ENCODE assay signal across 26 mouse cellular contexts in genomic region chr14:12802995-12803394, GRCm38 (mm10). TPM values are rescaled to one million over a fixed set of nuclear protein-coding genes. Genes with fewer than 3 reads are reported as not detected.
A peak's percentile ranks its signal among the peaks of the same experiment; 100 is the strongest.
DNase-seq lines count a peak whose midpoint lies in the region; ATAC-seq and TF ChIP-seq lines count a peak whose summit lies in the region.
"Had no signal": no experiment of that assay in that cellular context is flagged by ENCODE, and none has a peak within 500 bp of the region (broad histone marks: within the 10 kb centered on the region; RNA-seq: fewer than 3 reads in every experiment).

No protein-coding gene starts in this region.

- no peaks in the 10 kb centered on the region; the same call in 1 of the 2 replicates for H3K4me1 ChIP-seq in heart, embryonic 10.5 days
- no peaks in the 10 kb centered on the region for H3K4me1 ChIP-seq in heart, adult 2 months (ENCODE audit: control insufficient read depth, insufficient read depth, low read length)
- H3K4me1 ChIP-seq in heart, embryonic 13.5 days, result peaks cover 8% of the 10 kb centered on the region
- H3K4me1 ChIP-seq: embryonic facial prominence, embryonic 13.5 days; limb, embryonic 13.5 days; liver, embryonic 13.5 days; midbrain, embryonic 15.5 days had no signal

- TF ChIP-seq EP300 in heart, adult 2 months (IDR thresholded peaks at IDR 0.05; ENCODE audit: insufficient read depth, low read depth, low read length), result no peak

- H3K36me3 ChIP-seq in heart, embryonic 10.5 days, result no peaks in the 10 kb centered on the region
- H3K36me3 ChIP-seq in heart, adult 2 months (ENCODE audit: control insufficient read depth, insufficient read depth, low read length), result no peaks in the 10 kb centered on the region
- H3K36me3 ChIP-seq in heart, embryonic 13.5 days, result no peaks in the 10 kb centered on the region
- H3K36me3 ChIP-seq in myocyte (ENCODE audit: control insufficient read depth, insufficient read depth), result no peaks in the 10 kb centered on the region
- H3K36me3 ChIP-seq: embryonic facial prominence, embryonic 13.5 days; forebrain, embryonic 15.5 days; G1E; limb, embryonic 13.5 days; liver, embryonic 13.5 days; midbrain, embryonic 15.5 days had no signal

- TF ChIP-seq POLR2A in heart, adult 2 months (IDR thresholded peaks at IDR 0.05; ENCODE audit: insufficient read depth, low read depth, low read length), result no peak
- TF ChIP-seq POLR2A in myocyte (IDR thresholded peaks at IDR 0.05; ENCODE audit: insufficient read length, low read depth), result no peak

- no peaks in the 10 kb centered on the region for H3K9me3 ChIP-seq in heart, embryonic 10.5 days
- H3K9me3 ChIP-seq in heart, embryonic 13.5 days, result no peaks in the 10 kb centered on the region
- H3K9me3 ChIP-seq: embryonic facial prominence, embryonic 13.5 days; forebrain, embryonic 15.5 days; G1E; limb, embryonic 13.5 days; liver, embryonic 13.5 days; midbrain, embryonic 15.5 days had no signal

- H3K27me3 ChIP-seq in heart, embryonic 10.5 days (ENCODE audit: insufficient read depth, poor library complexity, severe bottlenecking), result no peaks in the 10 kb centered on the region
- H3K27me3 ChIP-seq in heart, adult 2 months (ENCODE audit: control insufficient read depth, insufficient read depth, low read length), result no peaks in the 10 kb centered on the region
- H3K27me3 ChIP-seq in heart, embryonic 13.5 days (replicated peaks), result no peaks in the 10 kb centered on the region
- no peaks in the 10 kb centered on the region for H3K27me3 ChIP-seq in myocyte (ENCODE audit: control insufficient read depth, insufficient read depth, insufficient read length)
- H3K27me3 ChIP-seq: embryonic facial prominence, embryonic 13.5 days; forebrain, embryonic 15.5 days; limb, embryonic 13.5 days; liver, embryonic 13.5 days; midbrain, embryonic 15.5 days had no signal

- intact Hi-C loops in heart, adult 2 months (cut with DNase I), result no loop called here

- DNase-seq in heart, embryonic 10.5 days (ENCODE audit: low spot score), result peak; percentile 76
- no peak for DNase-seq in heart, adult 2 months
- DNase-seq in Muller cell, postnatal 12 days (ENCODE audit: inconsistent ontology term), result peak; percentile 36
- DNase-seq in right cerebral cortex, postnatal 36 days (ENCODE audit: low spot score in 2 of 2), result no peak
- no peak for DNase-seq in frontal cortex, adult 2 months (ENCODE audit: extremely low spot score in 1 of 2, low spot score in 1 of 2)
- DNase-seq: cerebellum, adult 9-11 months; gastrocnemius, adult 2 months; kidney, adult 11 months; liver, embryonic 13.5 days; lung, embryonic 14.5 days; lung, postnatal 36 days; retina, postnatal 1 day; right cerebral cortex, postnatal 4 days; thymus, adult 2 months had no signal

- no peak overlapping the region for H3K9ac ChIP-seq in heart, adult 2 months (ENCODE audit: low read depth, low read length)
- no peak overlapping the region for H3K9ac ChIP-seq in heart, embryonic 13.5 days
- H3K9ac ChIP-seq: embryonic facial prominence, embryonic 13.5 days; forebrain, embryonic 15.5 days; limb, embryonic 13.5 days; liver, embryonic 13.5 days; lung, embryonic 14.5 days; midbrain, embryonic 15.5 days had no signal

- H3K4me3 ChIP-seq in heart, embryonic 10.5 days, result no peak overlapping the region
- no peak overlapping the region for H3K4me3 ChIP-seq in heart, adult 2 months
- H3K4me3 ChIP-seq in heart, embryonic 13.5 days, result no peak overlapping the region
- no peak overlapping the region for H3K4me3 ChIP-seq in myocyte
- H3K4me3 ChIP-seq: embryonic facial prominence, embryonic 13.5 days; forebrain, embryonic 15.5 days; gastrocnemius, adult 2 months; limb, embryonic 13.5 days; liver, embryonic 13.5 days; midbrain, embryonic 15.5 days had no signal

- no peak overlapping the region for H3K4me2 ChIP-seq in heart, embryonic 13.5 days
- no peak overlapping the region for H3K4me2 ChIP-seq in myocyte (ENCODE audit: low read depth)
- H3K4me2 ChIP-seq: embryonic facial prominence, embryonic 13.5 days; forebrain, embryonic 15.5 days; limb, embryonic 13.5 days; liver, embryonic 13.5 days; lung, embryonic 14.5 days; midbrain, embryonic 15.5 days had no signal

- TF ChIP-seq CTCF in heart, adult 2 months (IDR thresholded peaks at IDR 0.05), result no peak

- peak overlapping the region; percentile 17; the same call in 1 of the 2 replicates for H3K27ac ChIP-seq in heart, embryonic 10.5 days
- H3K27ac ChIP-seq in heart, adult 2 months, result no peak overlapping the region
- peak overlapping the region; percentile 37 for H3K27ac ChIP-seq in heart, embryonic 13.5 days (replicated peaks)
- H3K27ac ChIP-seq: embryonic facial prominence, embryonic 13.5 days; forebrain, embryonic 15.5 days; gastrocnemius, adult 2 months; kidney, postnatal 0 days; limb, embryonic 13.5 days; liver, embryonic 13.5 days; midbrain, embryonic 15.5 days had no signal

- peak; percentile 54 for ATAC-seq in heart, embryonic 13.5 days (ENCODE audit: extremely low read depth, insufficient number of reproducible peaks, low FRiP score, low TSS enrichment)
- ATAC-seq: CD4-positive, CD25-positive, alpha-beta regulatory T cell, adult 4 months; forebrain, embryonic 15.5 days; hindbrain, embryonic 16.5 days; midbrain, embryonic 15.5 days had no signal

- WGBS in heart, embryonic 10.5 days, result 30% methylated on average over 1 of the region's 1 CpGs
- 32% methylated on average over 1 of the region's 1 CpGs for WGBS in heart, adult 2 months
- WGBS in heart, embryonic 13.5 days, result 24% methylated on average over 1 of the region's 1 CpGs

- H3K79me2 ChIP-seq in heart, adult 2 months (replicated peaks; ENCODE audit: control insufficient read depth, insufficient read depth, low read length), result no peaks in the 10 kb centered on the region
- H3K79me2 ChIP-seq in myocyte (ENCODE audit: control insufficient read depth, insufficient read depth), result no peaks in the 10 kb centered on the region

- no peak overlapping the region for H3ac ChIP-seq in myocyte (ENCODE audit: control insufficient read depth, insufficient read length)

TF ChIP-seq in myocyte, 11 proteins besides CTCF, POLR2A, EP300 and RAD21:
- TF ChIP-seq USF1 (IDR thresholded peaks at IDR 0.05; ENCODE audit: low read depth), result peak; percentile 66
- no peak for TF ChIP-seq E2F4 (IDR thresholded peaks at IDR 0.05; ENCODE audit: insufficient read depth)

RNA-seq across cellular contexts. Expression of gene Cadps, which starts 19.9 kb away (rescaled TPM):
- 0.65 and 1.4 TPM in 2 replicates for polyA plus RNA-seq in heart, embryonic 10.5 days (2016; fragmentation: Nextera tagmentation; extraction: Ambion mirVana)
- total RNA-seq in heart, adult 2 months (2021), result under 1 TPM in 1 of 2 experiments, not detected in 1; 0.09 TPM
- polyA plus RNA-seq in heart, adult 2 months (2012; rRNA removed), result 0.16 and 0.23 TPM in 2 replicates
- 0.48 and 0.51 TPM in 2 replicates for polyA plus RNA-seq in heart, embryonic 13.5 days (2015; fragmentation: Nextera tagmentation; extraction: Ambion mirVana)
- polyA plus RNA-seq in myocyte (2012; fragmentation: generic; extraction: Trizol), result not detected
- 197 and 236 TPM in 2 replicates for polyA plus RNA-seq in frontal cortex, adult 2 months (2012; rRNA removed)
- total RNA-seq: megakaryocyte-erythroid progenitor cell, adult 5-6 weeks; neutrophil, adult 5-6 weeks had no signal
- polyA plus RNA-seq: G1E had no signal

Comparison
In these comparisons a context has a peak if more than half of its experiments do, and no peak if none do; other contexts are left out.
1. DNase-seq: peak in heart, embryonic 10.5 days (single experiment) and Muller cell, postnatal 12 days (single experiment); none in heart, adult 2 months (0 of 2), right cerebral cortex, postnatal 36 days (0 of 2) and frontal cortex, adult 2 months (0 of 2).
2. RNA of gene Cadps, which starts 19.9 kb away (polyA plus RNA-seq): 197 to 236 TPM in frontal cortex, adult 2 months; 0.65 to 1.4 TPM in heart, embryonic 10.5 days, 0.48 to 0.51 TPM in heart, embryonic 13.5 days, 0.16 to 0.23 TPM in heart, adult 2 months and not detected in myocyte (single experiment); every median in the first group is over 10 times any median in the second.